Mouse (Mus musculus): Measurements from ENCODE around the gene Vmn1r30. TPM values are rescaled to one million over a fixed set of nuclear protein-coding genes. Genes with fewer than 3 reads are reported as not detected.

Gene Vmn1r30
- total RNA-seq (2022): not detected

- DNase-seq (ENCODE audit: low spot score in 2 of 2): no peak
These were observed at the start of gene Vmn1r30 for GRCm38 (mm10) chr6:58443285-58443684. TSS of gene Vmn1r30 (minus strand) at chr6:58443385.

DNA sequence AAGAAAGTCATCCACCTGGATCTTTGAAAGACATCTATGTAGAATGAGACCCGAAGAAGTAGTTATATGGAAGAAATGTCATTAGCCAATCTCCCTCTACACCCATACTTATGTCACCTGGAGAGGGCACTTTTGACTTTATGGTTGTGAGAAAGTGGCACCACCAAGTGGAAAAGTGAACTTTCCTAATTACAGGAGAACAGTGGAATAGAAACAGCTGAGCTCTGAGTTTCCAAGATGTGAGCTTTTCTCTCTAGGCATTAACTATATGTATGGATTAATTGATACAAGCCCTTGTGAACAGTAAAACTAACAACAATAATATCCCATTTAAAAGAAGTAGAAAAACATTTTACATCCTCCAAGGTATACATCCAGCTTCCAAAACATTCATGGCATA, 32.0 kb upstream of the Vmn1r30 start, which contains the start of gene Vmn1r31:
Gene Vmn1r31, minus strand, starts transcription at position 101 of the 400 bp plus-strand sequence.
- DNase-seq (ENCODE audit: low spot score in 2 of 2): no peak

Other genes with a start within 250 kb of the Vmn1r30 start
- not detected for gene Vmn1r27, start 224.6 kb downstream of the Vmn1r30 start, total RNA-seq (2022)
- gene Vmn1r28, start 181.3 kb downstream of the Vmn1r30 start, total RNA-seq (2022): not detected
- gene Vmn1r29, start 141.8 kb downstream of the Vmn1r30 start, total RNA-seq (2022): not detected
- gene Vmn1r31, start 31.9 kb upstream of the Vmn1r30 start, total RNA-seq (2022): not detected
- gene Abcg2, start 141.1 kb upstream of the Vmn1r30 start, total RNA-seq (2022): 10 to 100 TPM; 22.0 to 29.6 (median 23.7) TPM